Mouse (Mus musculus) embryo, embryonic 9.5 days (tissue): ENCODE measurements around the gene Tex45.

Experiments
- DNase-seq: peaks from one replicate; pipeline ENCODE4 v3.0.0-alpha.2; 2017; ENCODE audit errors: extremely low spot score

The Tex45 gene

DNA sequence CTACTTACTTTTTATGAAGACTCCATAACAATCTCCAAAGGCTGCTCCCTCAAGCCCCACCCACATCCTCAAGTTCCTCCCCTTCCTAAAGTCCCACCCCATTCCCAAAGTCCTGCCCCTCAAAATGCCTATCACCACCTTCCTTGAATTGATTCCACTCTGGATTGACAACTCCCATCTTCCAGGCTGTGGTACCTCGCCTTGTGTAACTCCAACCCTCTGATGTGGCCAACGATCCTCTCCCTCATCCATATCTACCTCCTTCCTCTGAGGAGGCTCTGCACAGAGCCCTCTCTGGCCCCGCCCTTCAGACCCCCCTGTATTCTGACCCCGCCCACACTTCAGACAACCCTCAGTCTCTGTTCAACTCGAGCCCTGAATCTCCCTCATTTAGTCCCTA lies 14.5 kb downstream of the Tex45 start:
- DNase-seq = no peak

DNA sequence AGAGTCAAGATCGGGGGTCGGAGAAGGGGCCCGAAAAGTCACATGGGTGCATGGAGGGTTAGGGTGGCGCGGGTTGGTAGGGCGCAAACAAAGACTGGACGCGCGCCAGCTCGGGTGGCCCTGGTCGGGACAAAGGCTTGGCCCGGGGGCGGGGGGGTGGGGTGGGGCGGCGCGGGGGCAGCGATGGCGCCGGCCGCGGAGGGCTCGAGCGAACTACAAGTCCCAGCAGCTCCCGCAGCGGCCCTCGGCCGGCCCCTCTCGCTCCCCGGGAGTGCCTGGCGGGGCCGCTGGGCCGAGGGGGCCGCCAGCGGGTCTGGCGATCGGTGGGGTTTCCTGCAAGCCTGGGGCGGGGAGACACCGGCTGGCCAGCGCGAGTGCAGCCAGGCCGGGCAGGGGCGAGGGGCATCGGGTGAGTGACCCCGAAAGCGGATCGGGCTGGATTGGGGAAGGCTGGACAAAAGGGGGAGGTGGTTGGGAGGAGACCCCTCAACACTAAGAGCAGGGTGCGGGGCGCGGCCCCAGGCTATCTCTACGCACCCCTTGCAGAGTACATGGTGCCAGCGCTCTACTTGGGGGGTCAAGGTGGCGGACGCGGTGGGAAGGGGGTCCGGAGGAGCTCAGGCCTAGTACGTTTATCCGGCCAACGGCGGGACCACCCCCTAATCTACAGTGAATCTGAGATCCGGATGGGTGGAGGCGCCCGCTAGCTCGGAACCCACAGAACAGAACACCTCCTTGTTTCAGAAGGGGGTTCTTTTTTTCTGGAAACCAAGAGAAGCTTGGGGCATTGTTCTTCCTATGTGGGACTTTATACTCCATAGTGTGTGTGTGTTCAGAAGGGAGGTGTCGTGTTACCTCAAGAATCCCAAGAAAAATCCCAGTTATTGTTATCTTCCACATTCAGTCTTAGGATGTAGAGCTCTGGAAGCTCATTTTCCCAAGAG lies 22.5 kb downstream of the Tex45 start, which contains the start of gene Zfp358:
Gene Zfp358 (plus strand): TSS at position 238 of the 944 bp plus-strand sequence.
- peak; percentile 92 for DNase-seq

GRCm38 (mm10) chr8:3493845-3494208 lies 23.2 kb downstream of the Tex45 start:
- DNase-seq = peak; percentile 33

DNA sequence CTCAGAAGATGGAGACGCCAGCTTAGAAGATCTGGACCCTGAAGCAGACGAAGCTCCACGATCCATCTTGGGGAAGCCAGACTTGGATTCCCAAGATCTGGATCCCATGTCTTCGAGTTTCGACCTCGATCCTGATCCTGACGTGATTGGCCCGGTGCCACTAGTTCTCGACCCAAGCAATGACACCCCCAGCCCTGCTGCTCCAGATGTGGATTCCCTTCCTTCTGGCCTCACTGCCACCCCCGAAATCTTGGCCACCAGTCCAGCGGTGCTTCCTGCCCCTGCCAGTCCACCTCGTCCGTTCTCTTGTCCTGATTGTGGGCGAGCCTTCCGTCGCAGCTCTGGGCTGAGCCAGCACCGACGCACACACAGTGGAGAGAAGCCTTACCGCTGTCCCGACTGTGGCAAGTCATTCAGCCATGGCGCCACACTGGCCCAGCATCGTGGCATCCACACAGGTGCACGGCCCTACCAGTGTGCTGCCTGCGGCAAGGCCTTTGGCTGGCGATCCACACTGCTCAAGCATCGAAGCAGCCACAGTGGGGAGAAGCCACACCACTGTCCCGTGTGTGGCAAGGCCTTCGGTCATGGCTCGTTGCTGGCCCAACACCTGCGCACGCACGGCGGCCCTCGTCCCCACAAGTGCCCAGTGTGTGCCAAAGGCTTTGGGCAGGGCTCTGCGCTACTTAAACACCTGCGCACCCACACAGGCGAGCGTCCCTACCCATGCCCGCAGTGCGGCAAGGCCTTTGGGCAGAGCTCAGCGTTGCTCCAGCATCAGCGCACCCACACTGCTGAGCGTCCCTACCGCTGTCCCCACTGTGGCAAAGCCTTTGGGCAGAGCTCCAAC lies 25.1 kb downstream of the Tex45 start:
- no peak for DNase-seq

GRCm38 (mm10) chr8:3496428-3496748 lies 25.7 kb downstream of the Tex45 start:
- DNase-seq = no peak

- DNase-seq = no peak
These were observed 27.9 kb downstream of the Tex45 start for GRCm38 (mm10) chr8:3498583-3498982.

GRCm38 (mm10) chr8:3499751-3500150 lies 29.1 kb downstream of the Tex45 start:
- no peak for DNase-seq

DNA sequence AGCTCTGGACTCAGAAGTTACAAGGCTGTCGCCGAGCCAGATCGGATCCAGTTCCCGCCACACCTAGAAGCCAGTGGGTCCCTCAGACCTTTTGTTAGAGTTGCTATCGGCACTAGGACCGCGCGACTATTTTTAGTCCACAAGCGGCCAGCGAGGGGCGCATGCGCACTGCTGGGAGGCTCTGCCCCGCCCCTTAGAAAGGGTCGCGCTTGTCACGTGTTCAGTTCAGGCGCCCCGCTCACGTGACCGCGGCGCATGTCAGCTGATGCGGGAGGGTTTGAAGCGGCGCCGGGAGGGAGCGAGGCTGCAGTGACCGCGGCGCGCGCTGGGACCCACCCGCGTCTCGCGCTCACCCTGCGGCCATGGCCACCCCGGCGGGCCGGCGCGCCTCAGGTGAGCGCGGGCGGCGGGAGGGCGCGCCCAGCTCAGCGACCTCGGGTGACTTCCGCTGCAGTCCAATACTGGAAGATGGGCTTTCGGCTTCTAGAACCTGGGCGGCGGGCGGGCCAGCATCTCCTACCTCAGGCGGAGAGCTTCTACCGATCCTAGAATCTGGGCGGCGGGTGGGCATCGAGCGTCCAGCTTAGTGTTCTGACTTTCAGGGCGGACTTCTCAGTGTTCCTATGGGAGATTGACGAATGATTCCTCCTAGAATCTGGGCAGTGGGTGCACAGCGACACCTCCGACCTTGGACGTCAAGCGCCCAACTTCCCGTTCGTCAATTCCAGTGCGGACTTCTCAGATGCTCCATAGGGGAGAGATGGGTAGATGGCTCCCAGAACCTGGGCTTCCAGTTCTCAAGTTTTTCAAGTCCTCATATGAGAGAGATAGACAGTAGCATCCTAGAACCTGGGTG lies 29.8 kb downstream of the Tex45 start, which contains the start of gene Mcoln1:
Gene Mcoln1 (plus strand): TSS at position 223 of the 856 bp plus-strand sequence.
- DNase-seq = peak; percentile 97

GRCm38 (mm10) chr8:3502217-3502616 lies 31.6 kb downstream of the Tex45 start:
- DNase-seq = no peak

DNA sequence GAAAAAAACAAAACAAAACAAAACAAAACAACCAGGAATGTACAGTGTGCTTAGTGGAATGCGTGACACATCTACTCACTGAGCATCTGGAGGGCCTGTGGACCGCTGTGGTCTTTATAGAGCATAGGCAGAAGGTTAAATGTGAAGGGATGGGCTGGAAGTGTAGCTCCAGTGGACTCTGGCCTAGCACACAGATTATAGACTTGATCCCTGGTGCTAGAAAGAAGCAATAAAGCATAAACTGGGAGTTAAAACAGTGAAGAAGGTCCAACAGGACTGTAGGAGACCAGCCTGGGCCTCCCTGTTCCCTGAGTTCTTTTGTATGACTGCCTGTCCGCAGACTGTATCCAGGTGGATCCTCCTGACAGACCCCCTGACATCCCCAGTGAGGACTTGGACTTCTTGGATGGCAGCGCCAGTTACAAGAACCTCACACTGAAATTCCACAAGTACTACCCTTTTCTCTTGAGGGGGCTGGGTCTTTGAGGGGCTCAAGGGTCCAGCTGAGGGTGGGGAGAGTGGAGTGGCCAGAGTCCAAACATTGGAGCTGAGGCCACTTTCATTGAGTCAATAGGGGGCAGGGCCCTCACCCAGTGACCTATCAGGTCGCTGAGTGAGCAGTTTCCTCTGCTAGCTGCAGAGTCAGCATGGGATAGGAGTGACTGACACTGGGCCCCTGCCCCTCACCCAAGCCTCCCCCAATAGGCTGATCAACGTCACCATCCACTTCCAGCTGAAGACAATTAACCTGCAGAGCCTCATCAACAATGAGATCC lies 37.5 kb downstream of the Tex45 start:
- DNase-seq = no peak

DNA sequence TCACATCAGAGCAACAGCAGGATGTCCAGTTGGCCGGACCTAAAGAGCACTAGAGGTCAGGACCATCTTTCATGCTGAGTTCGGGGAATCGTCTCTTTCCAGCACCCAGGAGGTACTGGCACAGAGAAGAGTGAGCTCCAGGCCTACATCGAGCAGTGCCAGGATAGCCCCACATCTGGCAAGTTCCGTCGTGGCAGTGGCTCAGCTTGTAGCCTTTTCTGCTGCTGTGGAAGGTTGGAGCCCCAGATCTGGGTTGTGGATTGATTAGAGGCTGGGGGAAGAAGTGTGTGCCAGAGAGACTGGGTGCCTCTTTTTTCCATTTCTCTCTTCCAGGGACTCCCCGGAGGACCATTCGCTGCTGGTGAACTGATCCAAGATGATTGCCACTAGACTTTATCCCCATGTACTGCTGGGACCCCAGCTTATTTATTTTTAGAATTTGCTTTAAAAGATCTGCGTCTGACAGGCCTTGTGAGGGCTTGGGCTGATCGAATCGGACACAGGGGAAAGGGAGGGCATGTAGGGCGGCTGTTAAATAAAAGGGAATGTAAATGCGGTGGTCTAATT lies 44.1 kb downstream of the Tex45 start:
- DNase-seq = no peak

DNA sequence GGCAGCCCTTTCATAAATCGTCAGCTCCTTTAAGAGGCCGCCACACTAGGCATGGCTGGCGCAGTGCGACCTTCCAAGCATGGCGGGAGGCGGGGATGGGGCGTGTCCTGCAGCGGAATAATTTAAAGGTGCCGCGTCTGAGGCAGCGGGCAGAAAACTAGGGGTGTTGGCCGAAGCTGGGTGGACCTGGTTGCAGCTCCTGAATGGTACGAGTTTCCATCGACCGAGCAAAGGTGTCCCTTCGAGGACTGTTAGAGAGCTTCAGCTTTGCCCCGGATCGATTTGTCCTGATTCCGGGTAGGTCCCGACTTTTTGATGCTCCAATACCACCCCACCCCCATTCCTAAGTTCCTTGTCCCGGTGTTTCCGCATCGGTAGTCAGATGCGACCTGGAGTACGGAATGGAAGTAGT lies 44.6 kb downstream of the Tex45 start, which contains the start of gene Pnpla6:
Gene Pnpla6 (plus strand): TSS at position 125 of the 412 bp plus-strand sequence.
- peak; percentile 85 for DNase-seq

- DNase-seq = peak; percentile 52
These were observed 45.2 kb downstream of the Tex45 start for GRCm38 (mm10) chr8:3515771-3516417.

- DNase-seq = peak; percentile 91
These were observed 45.9 kb downstream of the Tex45 start for GRCm38 (mm10) chr8:3516450-3517116.

DNA sequence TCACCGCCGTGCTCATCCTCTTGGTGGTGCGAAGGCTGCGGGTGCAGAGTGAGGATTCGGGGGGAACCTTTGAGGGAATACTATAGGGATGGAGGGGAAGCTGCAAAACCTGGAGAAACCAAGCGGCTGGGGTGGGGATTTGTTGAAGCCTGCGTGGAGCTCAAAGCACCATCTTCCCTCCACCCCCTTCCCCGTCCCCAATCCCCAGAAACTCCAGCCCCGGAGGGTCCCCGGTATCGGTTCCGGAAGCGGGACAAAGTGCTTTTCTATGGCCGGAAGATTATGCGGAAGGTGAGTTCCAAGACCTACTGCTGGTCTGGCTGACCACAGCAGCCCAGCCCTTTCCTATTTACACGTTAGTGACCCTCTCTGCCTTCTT lies 46.4 kb downstream of the Tex45 start:
- DNase-seq = no peak

DNA sequence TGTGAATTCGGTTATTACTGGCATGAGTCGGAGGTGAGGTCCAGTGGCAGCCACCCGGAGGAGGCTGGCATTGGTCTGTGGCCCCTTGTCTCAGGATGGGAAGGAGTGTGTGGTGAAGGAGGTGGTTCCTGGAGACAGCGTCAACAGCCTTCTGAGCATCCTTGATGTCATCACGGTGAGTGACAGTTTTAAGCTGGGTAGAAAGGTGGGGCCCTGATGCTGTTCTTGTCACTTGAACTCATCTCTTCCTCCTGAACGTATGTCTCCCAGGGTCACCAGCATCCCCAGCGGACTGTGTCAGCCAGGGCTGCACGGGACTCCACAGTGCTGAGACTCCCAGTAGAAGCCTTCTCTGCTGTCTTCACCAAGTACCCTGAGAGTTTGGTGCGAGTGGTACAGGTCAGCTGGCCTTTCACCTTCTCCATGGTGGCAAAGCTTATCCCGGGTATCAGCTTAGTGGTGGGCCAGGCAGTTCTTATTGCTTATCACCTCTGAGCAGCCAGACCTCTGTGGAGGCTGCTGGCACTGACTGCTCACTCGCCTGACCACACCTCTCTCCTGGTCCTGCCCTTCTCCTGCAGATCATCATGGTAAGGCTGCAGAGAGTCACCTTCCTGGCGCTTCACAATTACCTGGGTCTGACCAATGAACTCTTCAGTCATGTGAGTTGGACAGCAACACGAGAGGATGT lies 51.5 kb downstream of the Tex45 start:
- DNase-seq = no peak

- no peak for DNase-seq
These were observed 60.2 kb downstream of the Tex45 start for GRCm38 (mm10) chr8:3530816-3531215.

DNA sequence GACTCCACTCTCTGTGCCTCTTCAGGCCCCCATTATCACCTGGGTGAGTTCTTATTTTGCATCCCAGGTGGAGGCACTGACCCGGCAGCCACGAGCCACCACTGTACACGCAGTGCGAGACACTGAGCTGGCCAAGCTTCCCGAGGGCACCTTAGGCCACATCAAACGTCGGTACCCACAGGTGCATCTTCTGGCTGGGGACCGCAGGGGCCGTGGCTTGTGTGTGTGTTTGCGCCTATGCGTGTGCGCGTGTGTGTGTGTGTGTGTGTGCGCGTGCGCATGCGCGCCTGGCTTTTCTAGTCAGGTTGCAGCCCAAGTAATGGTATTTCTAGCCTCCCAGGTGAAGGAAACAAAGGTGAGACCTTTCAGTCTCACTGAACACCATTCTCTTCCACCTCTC lies 61.3 kb downstream of the Tex45 start:
- no peak for DNase-seq
